Mouse (Mus musculus) regulatory T cell (primary cell): Measurements from ENCODE around the gene Cacng2.

Experiments used
- in situ Hi-C: fragments of 300-600 bp; cut with MboI, MseI; formaldehyde crosslinking; loops from one replicate; pipeline ENCODE4 v1.15.1; 2025; ENCODE audit warnings: high pct_unique_total_duplicates

Gene Cacng2

GRCm38 (mm10) chr15:78119704-78120103 lies at the start of gene Cacng2:
Gene Cacng2, minus strand, starts transcription at chr15:78120028.
- in situ Hi-C loops, result no loop called here

GRCm38 (mm10) chr15:78169566-78169965 lies 49.7 kb upstream of the Cacng2 start:
- in situ Hi-C loops, result no loop called here

- in situ Hi-C loops, result no loop called here
Measured at GRCm38 (mm10) chr15:78165292-78165691, 45.5 kb upstream of the Cacng2 start.

- in situ Hi-C loops, result no loop called here
Measured at GRCm38 (mm10) chr15:78164466-78164865, 44.6 kb upstream of the Cacng2 start.

- in situ Hi-C loops, result no loop called here
Measured at GRCm38 (mm10) chr15:78161946-78162345, 42.1 kb upstream of the Cacng2 start.

- in situ Hi-C loops, result no loop called here
Measured at GRCm38 (mm10) chr15:78158335-78158734, 38.5 kb upstream of the Cacng2 start.

GRCm38 (mm10) chr15:78157824-78158223 lies 38.0 kb upstream of the Cacng2 start:
- in situ Hi-C loops, result no loop called here

- in situ Hi-C loops, result no loop called here
Measured at GRCm38 (mm10) chr15:78157330-78157729, 37.5 kb upstream of the Cacng2 start.

- in situ Hi-C loops, result no loop called here
Measured at GRCm38 (mm10) chr15:78155421-78155820, 35.6 kb upstream of the Cacng2 start.

- in situ Hi-C loops, result no loop called here
Measured at GRCm38 (mm10) chr15:78153045-78153775, 33.4 kb upstream of the Cacng2 start.

- in situ Hi-C loops, result no loop called here
Measured at GRCm38 (mm10) chr15:78148565-78148964, 28.7 kb upstream of the Cacng2 start.

- in situ Hi-C loops, result no loop called here
Measured at GRCm38 (mm10) chr15:78140226-78140625, 20.4 kb upstream of the Cacng2 start.

GRCm38 (mm10) chr15:78134606-78135005 lies 14.8 kb upstream of the Cacng2 start:
- in situ Hi-C loops, result no loop called here

GRCm38 (mm10) chr15:78133389-78133788 lies 13.6 kb upstream of the Cacng2 start:
- in situ Hi-C loops, result no loop called here

- in situ Hi-C loops, result no loop called here
Measured at GRCm38 (mm10) chr15:78119248-78119647, 580 bp downstream of the Cacng2 start.

GRCm38 (mm10) chr15:78118275-78118995 lies 1.4 kb downstream of the Cacng2 start:
- in situ Hi-C loops, result no loop called here

- in situ Hi-C loops, result no loop called here
Measured at GRCm38 (mm10) chr15:78117731-78118130, 2.1 kb downstream of the Cacng2 start.

- in situ Hi-C loops, result no loop called here
Measured at GRCm38 (mm10) chr15:78116936-78117335, 2.9 kb downstream of the Cacng2 start.

- in situ Hi-C loops, result no loop called here
Measured at GRCm38 (mm10) chr15:78116244-78116643, 3.6 kb downstream of the Cacng2 start.

GRCm38 (mm10) chr15:78099516-78099915 lies 20.3 kb downstream of the Cacng2 start:
- in situ Hi-C loops, result loop anchor here (25.0 kb wide), 1 partner anchor 1662 kb away; no protein-coding TSS in a partner anchor

- in situ Hi-C loops, result loop anchor here (25.0 kb wide), 1 partner anchor 1659 kb away; no protein-coding TSS in a partner anchor
Measured at GRCm38 (mm10) chr15:78096004-78096403, 23.8 kb downstream of the Cacng2 start.

GRCm38 (mm10) chr15:78093597-78093996 lies 26.2 kb downstream of the Cacng2 start:
- in situ Hi-C loops, result loop anchor here (25.0 kb wide), 1 partner anchor 1656 kb away; no protein-coding TSS in a partner anchor
